Mouse (Mus musculus): ENCODE data around the gene Ddx27. TPM values are rescaled to one million over a fixed set of nuclear protein-coding genes. Genes with fewer than 3 reads are reported as not detected.
"Not testable (repeated sequence)": the region's sequence is repeated elsewhere in the genome, so short reads cannot be mapped to it uniquely, and the experiment has no call there.

Ddx27 gene
- polyA plus RNA-seq, 1 experiment from 2014 or later: 49.1 TPM

DNA sequence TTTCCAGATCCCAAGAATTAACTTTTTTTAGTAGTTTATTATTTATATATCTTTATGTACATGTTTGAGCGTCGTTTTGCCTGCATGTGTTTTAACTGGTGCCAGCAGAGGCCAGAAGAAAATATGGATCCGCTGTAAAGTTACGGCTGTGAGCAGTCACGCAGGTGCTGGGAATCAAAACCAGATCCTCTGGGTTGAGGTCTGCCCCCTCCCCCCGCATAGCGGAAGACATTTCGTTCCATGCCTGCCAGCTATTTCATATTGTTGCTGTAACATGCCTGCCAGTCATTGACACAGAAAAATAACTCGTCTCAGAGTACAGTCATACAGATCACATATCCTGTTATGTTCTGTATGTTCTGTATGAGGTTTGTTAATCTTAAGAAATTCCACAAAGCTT is 13.5 kb upstream of the Ddx27 start:
- Histone ChIP-seq H3K27ac (no peak overlapping the region), H3K27me3 (ENCODE audit: insufficient read depth, poor library complexity, severe bottlenecking) (no peaks in the 10 kb centered on the region), H3K9me3 (no peaks in the 10 kb centered on the region), H3K36me3 (no peaks in the 10 kb centered on the region), H3K4me3 (no peak overlapping the region), H3K4me1 (replicated peaks) (peaks cover 4% of the 10 kb centered on the region; the same call in 1 of the 2 replicates)
- 80% methylated on average over 9 of the region's 9 CpGs for WGBS
- no peak for DNase-seq (ENCODE audit: low spot score)

DNA sequence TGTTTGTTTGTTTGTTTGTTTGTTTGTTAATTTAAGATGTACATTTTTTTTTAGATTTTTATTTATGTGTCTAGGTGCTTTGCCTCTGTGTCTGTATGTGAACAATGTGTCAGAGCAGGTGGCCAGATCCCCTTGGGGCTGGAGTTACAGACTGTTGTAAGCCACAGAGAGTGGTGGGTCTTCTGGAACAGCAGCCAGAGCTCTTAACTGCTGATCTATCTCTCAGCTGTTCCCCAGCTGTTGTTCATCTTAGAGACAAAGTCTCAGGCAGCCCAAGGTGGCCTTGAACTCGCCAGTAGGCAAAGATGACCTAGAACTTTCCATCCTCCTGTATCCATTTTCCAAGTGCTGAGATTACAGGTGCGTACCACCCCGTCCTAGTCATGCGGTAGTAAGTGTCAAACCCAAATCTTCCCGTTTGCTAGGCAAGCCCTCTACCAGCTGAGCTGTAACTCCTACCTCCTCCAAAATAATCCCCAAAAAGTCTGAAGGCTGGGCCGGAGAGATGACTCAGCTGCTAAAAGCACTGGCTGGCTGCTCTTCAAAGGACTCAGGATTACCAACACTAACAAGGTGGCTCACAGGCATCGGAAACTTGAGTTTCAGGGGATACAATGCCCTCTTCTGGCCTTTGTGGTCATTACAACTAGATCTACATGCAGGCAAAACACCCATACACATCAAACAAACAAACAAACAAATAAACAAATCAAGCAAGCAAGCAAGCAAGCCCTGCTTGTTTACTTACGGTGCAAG is 10.7 kb upstream of the Ddx27 start:
- Histone ChIP-seq H3K4me1 (replicated peaks) (no peaks in the 10 kb centered on the region), H3K27me3 (ENCODE audit: insufficient read depth, poor library complexity, severe bottlenecking) (no peaks in the 10 kb centered on the region), H3K9me3 (no peaks in the 10 kb centered on the region), H3K27ac (no peak overlapping the region), H3K36me3 (no peaks in the 10 kb centered on the region), H3K4me3 (no peak overlapping the region)
- WGBS: 48% methylated on average over 8 of the region's 8 CpGs
- DNase-seq (ENCODE audit: low spot score): peak; percentile 40

DNA sequence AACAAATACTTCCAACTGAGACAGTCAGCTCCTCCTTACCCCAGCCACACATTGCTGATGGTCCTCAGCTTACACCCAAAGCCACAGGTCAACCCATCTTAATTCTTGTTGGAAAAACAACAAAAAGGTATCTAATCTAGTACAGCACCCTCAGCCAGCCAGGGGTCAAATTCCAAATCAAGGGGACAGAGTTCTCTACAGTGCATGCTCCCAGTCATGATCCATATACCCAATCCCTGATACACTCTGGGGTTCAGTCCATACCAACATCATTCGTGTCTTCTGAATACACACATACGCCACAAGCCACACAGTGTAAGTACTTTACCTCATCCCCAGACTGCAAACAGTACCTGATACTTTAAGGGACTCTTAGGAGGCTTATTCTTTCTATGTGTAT is 8.6 kb upstream of the Ddx27 start:
- H3K4me1 ChIP-seq (replicated peaks): no peaks in the 10 kb centered on the region
- no peaks in the 10 kb centered on the region for H3K36me3 ChIP-seq
- H3K27me3 ChIP-seq (ENCODE audit: insufficient read depth, poor library complexity, severe bottlenecking): no peaks in the 10 kb centered on the region
- H3K9me3 ChIP-seq: no peaks in the 10 kb centered on the region
- no peak overlapping the region for H3K27ac ChIP-seq
- DNase-seq (ENCODE audit: low spot score): no peak
- WGBS: 91% methylated on average over 2 of the region's 2 CpGs
- H3K4me3 ChIP-seq: no peak overlapping the region

DNA sequence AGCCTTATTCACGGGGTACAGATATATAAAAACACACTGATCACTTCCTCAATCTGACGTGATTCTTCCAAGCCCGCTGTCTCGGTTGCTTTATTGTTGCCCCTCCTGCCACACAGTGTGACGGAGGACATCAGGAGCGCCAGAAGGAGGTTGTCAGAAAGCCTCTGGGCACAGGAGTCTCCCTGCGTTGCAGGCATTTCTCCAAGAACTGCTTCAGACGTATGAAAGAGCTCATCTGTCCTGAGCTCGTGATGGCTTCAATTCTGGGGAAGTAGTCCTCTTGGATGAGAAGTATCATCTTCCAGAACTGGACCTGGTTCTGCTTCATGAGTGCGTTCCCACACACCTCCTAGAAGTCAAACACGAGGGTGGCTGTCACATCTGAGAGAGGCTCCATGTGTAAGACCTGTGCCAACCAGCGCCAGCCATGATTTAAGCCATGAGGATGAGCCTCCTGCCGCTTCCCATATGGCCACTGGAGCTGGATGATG is 7.9 kb upstream of the Ddx27 start:
- H3K27me3 ChIP-seq (ENCODE audit: insufficient read depth, poor library complexity, severe bottlenecking): no peaks in the 10 kb centered on the region
- WGBS: 79% methylated on average over 13 of the region's 13 CpGs
- no peaks in the 10 kb centered on the region for H3K4me1 ChIP-seq (replicated peaks)
- DNase-seq (ENCODE audit: low spot score): no peak
- no peaks in the 10 kb centered on the region for H3K36me3 ChIP-seq
- no peaks in the 10 kb centered on the region for H3K9me3 ChIP-seq
- H3K4me3 ChIP-seq: no peak overlapping the region
- H3K27ac ChIP-seq: no peak overlapping the region

DNA sequence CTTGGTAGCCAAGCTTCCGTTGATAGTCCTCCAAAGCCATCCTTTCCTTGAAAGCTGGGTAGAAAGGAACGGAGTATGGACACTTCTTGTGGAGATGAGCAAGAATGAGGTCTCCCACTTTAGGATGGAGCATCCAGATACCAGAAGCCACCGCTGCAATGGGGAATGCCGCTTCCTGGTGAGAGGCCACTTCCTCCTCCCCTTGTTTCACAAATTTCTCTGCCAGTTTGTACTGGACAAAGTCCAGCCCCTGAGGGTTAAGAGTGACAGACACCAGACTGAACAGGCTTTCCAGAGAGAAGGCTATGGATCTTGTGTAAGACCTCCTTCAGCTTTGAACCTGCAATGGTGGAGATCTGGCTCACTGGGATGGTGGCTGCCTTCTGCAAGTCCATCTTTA is 7.4 kb upstream of the Ddx27 start:
- DNase-seq (ENCODE audit: low spot score); H3K4me1 ChIP-seq (replicated peaks); H3K27ac ChIP-seq; H3K36me3 ChIP-seq; H3K27me3 ChIP-seq (ENCODE audit: insufficient read depth, poor library complexity, severe bottlenecking); H3K9me3 ChIP-seq; H3K4me3 ChIP-seq: not testable (repeated sequence)
- WGBS: 84% methylated on average over 4 of the region's 4 CpGs

DNA sequence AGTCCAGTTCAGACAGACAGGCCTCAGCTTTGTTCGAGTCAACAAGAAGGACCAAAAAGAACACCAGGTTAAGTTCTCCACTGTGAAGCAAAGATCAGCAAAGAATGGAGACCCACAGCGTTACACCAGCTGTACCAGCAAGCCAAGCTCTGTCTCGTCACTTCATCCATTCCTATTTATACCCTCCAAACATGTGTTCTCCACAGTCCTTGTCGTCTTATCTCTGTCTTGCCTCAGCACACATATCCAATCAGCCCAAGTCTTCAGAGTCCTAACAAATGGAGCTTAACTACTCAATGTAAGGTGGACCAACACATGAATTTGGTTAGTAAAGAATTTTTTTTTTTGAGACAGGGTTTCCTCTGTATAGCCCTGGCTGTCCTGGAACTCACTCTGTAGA is 5.5 kb upstream of the Ddx27 start:
- no peaks in the 10 kb centered on the region for H3K4me1 ChIP-seq (replicated peaks)
- no peaks in the 10 kb centered on the region for H3K36me3 ChIP-seq
- no peak overlapping the region for H3K4me3 ChIP-seq
- no peaks in the 10 kb centered on the region for H3K9me3 ChIP-seq
- WGBS: 80% methylated on average over 4 of the region's 4 CpGs
- no peak overlapping the region for H3K27ac ChIP-seq
- no peak for DNase-seq (ENCODE audit: low spot score)
- no peaks in the 10 kb centered on the region for H3K27me3 ChIP-seq (ENCODE audit: insufficient read depth, poor library complexity, severe bottlenecking)

DNA sequence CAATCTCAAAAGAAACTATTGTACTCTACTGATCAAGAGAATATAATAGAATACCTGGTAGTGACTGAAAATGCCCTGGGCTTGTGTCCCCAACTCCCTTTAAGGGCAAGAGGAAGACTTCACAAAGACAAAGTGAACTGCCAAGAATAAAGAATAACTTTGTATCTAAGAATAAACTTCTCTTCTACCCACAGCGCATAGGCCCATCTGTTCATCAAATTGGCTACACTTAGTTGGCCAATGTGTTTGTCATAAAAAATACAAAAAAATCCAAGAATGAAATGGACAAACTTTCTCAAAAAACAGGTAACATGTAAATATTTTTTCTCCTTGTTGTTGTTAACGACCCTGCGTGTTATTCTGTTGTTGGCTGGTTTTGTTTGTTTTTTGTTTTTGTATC is 4.4 kb upstream of the Ddx27 start:
- Histone ChIP-seq H3K4me3 (no peak overlapping the region), H3K9me3 (no peaks in the 10 kb centered on the region), H3K27me3 (ENCODE audit: insufficient read depth, poor library complexity, severe bottlenecking) (no peaks in the 10 kb centered on the region), H3K27ac (no peak overlapping the region), H3K36me3 (no peaks in the 10 kb centered on the region), H3K4me1 (replicated peaks) (peaks cover 6% of the 10 kb centered on the region)
- 86% methylated on average over 3 of the region's 3 CpGs for WGBS
- no peak for DNase-seq (ENCODE audit: low spot score)

DNA sequence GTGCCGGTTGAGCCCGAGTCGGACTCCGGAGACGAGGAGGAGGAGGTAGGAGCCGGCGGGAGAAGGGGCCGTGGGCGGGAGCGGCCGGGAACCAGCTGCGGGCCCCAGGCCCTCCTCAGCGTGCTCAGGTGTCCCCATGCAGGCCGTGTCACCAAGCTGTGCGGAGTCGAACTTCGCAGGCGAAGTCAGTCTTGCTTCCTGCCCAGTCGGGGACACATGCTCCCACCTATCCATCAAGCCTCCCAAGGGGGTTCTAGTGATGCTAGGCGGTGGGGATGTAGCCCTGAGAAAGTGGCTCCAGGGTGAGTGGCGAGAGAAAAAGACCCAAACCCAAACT is 357 bp downstream of the Ddx27 start:
- Histone ChIP-seq H3K27me3 (ENCODE audit: insufficient read depth, poor library complexity, severe bottlenecking) (no peaks in the 10 kb centered on the region), H3K9me3 (no peaks in the 10 kb centered on the region), H3K4me1 (replicated peaks) (peaks cover 25% of the 10 kb centered on the region), H3K27ac (peak overlapping the region; percentile 90), H3K36me3 (peaks cover 33% of the 10 kb centered on the region), H3K4me3 (peak overlapping the region; percentile 81)
- DNase-seq (ENCODE audit: low spot score): no peak
- WGBS: under 1% methylated on average over 21 of the region's 21 CpGs

DNA sequence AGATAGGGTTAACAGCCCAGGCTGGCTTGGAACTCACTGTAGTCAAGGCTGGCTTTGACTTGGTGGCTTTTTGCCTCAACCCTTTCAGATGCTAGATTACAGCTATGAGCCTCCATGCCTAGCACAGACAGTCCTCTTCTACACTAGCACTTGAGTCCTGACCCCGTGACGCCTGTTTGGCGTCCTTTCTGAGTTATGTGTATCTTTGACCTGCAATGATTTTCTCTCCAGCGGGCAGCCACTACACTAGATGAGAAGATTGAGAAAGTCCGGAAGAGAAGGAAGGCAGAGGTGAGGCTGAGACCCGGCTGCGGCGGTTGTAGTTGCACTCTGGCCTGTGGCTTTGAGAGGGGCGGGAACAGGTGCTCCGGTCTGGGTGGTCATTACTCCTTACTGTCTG is 4.4 kb downstream of the Ddx27 start:
- Histone ChIP-seq H3K27ac (no peak overlapping the region), H3K36me3 (peaks cover 72% of the 10 kb centered on the region), H3K27me3 (ENCODE audit: insufficient read depth, poor library complexity, severe bottlenecking) (no peaks in the 10 kb centered on the region), H3K4me1 (replicated peaks) (peaks cover 25% of the 10 kb centered on the region), H3K4me3 (no peak overlapping the region), H3K9me3 (no peaks in the 10 kb centered on the region)
- WGBS: 94% methylated on average over 10 of the region's 10 CpGs
- DNase-seq (ENCODE audit: low spot score): no peak

DNA sequence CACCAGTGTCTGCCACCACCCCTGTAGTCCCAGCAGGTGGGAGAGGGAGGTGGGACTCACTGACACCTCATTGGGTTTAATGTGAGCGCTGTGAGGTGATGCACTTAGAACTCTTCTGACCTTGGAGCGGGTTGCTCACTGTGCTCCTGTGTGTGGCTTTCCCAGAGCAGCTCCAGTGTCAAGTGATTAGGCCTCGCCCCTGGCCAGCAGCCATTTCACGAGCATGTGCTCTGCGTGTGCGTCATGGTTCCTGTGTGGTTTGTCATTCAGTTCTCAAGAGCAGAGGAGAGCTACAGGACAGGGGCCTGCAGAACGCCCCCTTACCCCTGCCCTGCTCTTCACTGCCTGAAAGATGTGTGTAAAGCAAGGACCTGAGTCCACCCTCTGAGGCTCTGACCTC is 13.6 kb downstream of the Ddx27 start:
- WGBS: 96% methylated on average over 7 of the region's 7 CpGs
- Histone ChIP-seq H3K4me3 (no peak overlapping the region), H3K36me3 (peaks cover 99% of the 10 kb centered on the region)

DNA sequence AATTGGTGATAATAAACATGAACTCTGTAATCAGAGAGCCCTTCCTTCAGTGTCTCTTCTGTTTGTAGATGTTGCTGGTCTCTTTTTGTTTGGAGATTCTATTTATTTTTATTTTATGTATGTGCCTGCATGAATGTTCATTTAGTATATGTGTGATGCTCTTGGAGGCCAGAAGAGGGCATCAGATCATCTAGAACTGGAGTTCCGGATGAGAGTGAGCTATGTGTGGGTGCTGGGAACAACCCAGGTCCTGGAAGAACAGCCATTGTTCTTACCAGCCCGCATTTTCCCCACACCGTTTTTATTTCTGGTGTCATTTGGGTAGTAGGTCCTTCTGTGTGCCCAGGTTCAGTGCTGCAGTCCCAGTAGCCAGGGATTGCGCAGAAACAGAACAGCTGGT is 15.5 kb downstream of the Ddx27 start:
- no peaks in the 10 kb centered on the region for H3K4me1 ChIP-seq (replicated peaks)
- H3K27ac ChIP-seq: no peak overlapping the region
- DNase-seq (ENCODE audit: low spot score): no peak
- no peaks in the 10 kb centered on the region for H3K27me3 ChIP-seq (ENCODE audit: insufficient read depth, poor library complexity, severe bottlenecking)
- WGBS: 93% methylated on average over 4 of the region's 4 CpGs
- no peak overlapping the region for H3K4me3 ChIP-seq
- H3K36me3 ChIP-seq: peaks cover 100% of the 10 kb centered on the region
- H3K9me3 ChIP-seq: no peaks in the 10 kb centered on the region

More for the DNA sequence above, 13.6 kb downstream of the Ddx27 start:
- Histone ChIP-seq H3K4me1 (replicated peaks) (no peaks in the 10 kb centered on the region), H3K9me3 (no peaks in the 10 kb centered on the region), H3K27me3 (ENCODE audit: insufficient read depth, poor library complexity, severe bottlenecking) (no peaks in the 10 kb centered on the region), H3K27ac (no peak overlapping the region)
- no peak for DNase-seq (ENCODE audit: low spot score)

DNA sequence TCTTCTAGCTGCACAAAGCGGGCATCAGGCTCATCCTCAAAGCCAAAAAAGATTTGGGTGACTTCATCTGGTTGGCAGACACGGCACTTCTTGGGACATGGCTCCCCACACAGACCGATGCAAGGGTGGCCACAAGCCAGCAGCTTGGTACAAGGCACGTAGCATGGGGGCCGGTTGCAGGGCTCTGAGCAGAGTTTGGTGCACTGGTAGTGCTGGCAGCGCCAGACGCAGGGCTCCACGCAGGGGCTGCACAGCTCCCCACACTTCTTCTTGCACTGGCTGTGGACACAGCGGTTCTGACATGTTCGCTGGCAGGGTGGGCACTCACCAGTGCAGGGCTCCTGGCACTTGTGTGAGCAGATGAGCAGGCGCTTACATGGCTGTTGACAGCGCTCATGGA is 22.7 kb downstream of the Ddx27 start:
- H3K27me3 ChIP-seq (ENCODE audit: insufficient read depth, poor library complexity, severe bottlenecking): no peaks in the 10 kb centered on the region
- H3K36me3 ChIP-seq: peaks cover 100% of the 10 kb centered on the region
- DNase-seq (ENCODE audit: low spot score): no peak
- H3K27ac ChIP-seq: no peak overlapping the region
- no peak overlapping the region for H3K4me3 ChIP-seq
- no peaks in the 10 kb centered on the region; the same call in 1 of the 2 replicates for H3K4me1 ChIP-seq (replicated peaks)
- H3K9me3 ChIP-seq: no peaks in the 10 kb centered on the region
- 95% methylated on average over 12 of the region's 12 CpGs for WGBS

DNA sequence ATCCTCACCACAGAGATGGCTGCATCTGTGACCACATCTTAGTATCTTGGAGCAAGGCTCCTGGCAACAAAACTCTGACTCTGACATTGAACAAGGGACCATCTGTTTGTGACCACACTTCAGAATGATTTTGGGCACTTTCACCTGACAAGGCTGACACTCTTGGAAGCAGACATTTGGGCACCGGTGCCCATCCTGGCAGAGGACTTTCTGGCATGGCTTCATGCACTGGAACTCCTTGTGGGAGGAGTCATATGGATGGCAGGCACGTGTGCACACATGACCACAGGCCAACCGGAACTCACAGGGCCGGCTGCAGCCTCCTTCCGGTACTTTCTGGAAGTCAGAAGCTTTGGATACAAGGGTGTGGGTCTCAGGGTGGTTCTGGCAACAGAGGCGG is 23.3 kb downstream of the Ddx27 start:
- H3K36me3 ChIP-seq: peaks cover 100% of the 10 kb centered on the region
- WGBS: 94% methylated on average over 6 of the region's 6 CpGs

DNA sequence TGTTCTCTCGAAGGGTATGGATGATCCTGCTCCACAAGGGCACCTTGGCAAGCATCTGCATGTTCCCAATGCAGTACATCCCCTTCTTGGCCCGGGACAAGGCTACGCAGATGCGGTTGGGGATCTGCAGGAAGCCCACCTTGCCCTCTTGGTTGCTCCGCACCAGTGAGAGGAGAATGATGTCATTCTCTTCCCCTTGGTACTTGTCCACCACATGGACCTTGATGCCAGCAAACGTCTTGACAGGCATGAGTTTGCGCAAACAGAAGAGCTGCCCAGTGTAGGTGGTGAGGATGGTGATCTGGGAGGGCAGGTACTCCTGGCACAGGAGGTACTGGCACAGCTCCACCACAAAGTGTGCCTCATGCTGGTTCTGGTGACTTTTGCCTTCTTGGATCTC is 23.7 kb downstream of the Ddx27 start:
- Histone ChIP-seq H3K4me1 (replicated peaks) (no peaks in the 10 kb centered on the region; the same call in 1 of the 2 replicates), H3K27me3 (ENCODE audit: insufficient read depth, poor library complexity, severe bottlenecking) (no peaks in the 10 kb centered on the region), H3K36me3 (peaks cover 100% of the 10 kb centered on the region), H3K27ac (no peak overlapping the region), H3K9me3 (no peaks in the 10 kb centered on the region), H3K4me3 (no peak overlapping the region)
- DNase-seq (ENCODE audit: low spot score): no peak
- 93% methylated on average over 7 of the region's 7 CpGs for WGBS

More for the DNA sequence above, 23.3 kb downstream of the Ddx27 start:
- no peak for DNase-seq (ENCODE audit: low spot score)
- no peak overlapping the region for H3K4me3 ChIP-seq
- no peaks in the 10 kb centered on the region; the same call in 1 of the 2 replicates for H3K4me1 ChIP-seq (replicated peaks)
- no peak overlapping the region for H3K27ac ChIP-seq
- H3K9me3 ChIP-seq: no peaks in the 10 kb centered on the region
- no peaks in the 10 kb centered on the region for H3K27me3 ChIP-seq (ENCODE audit: insufficient read depth, poor library complexity, severe bottlenecking)

Measured in hindbrain, embryonic 10.5 days (tissue).